Mouse (Mus musculus): ENCODE data around the gene Mypop.

- TF ChIP-seq GATA1 (IDR thresholded peaks at IDR 0.05; ENCODE audit: low read length) (no peak), TAL1 (IDR thresholded peaks at IDR 0.05; ENCODE audit: low read length) (no peak)
These were observed 42.9 kb upstream of the Mypop start for GRCm38 (mm10) chr7:18948151-18948550.

All from erythroblast, embryonic 14.5 days (primary cell).